In genomic region chr16:16870617-16871331, GRCm38 (mm10) we compare ENCODE assay signal across 7 mouse cellular contexts. TPM values are rescaled to one million over a fixed set of nuclear protein-coding genes. Genes with fewer than 3 reads are reported as not detected.
DNase-seq lines count a peak whose midpoint lies in the region; ATAC-seq lines count a peak whose summit lies in the region.

Top3b (plus strand) TSS chr16:16870736.
Vpreb1 (minus strand) TSS chr16:16870843.

- peak within 1 kb of the TSS; percentile 96 for H3K27ac ChIP-seq in embryonic facial prominence, embryonic 12.5 days
- H3K27ac ChIP-seq in limb, embryonic 11.5 days (replicated peaks; ENCODE audit: low read depth, low read length) = peak within 1 kb of the TSS; percentile 93
- H3K27ac ChIP-seq in midbrain, embryonic 14.5 days (replicated peaks; ENCODE audit: low read depth, low read length) = peak within 1 kb of the TSS; percentile 90

- H3K4me3 ChIP-seq in embryonic facial prominence, embryonic 12.5 days = peak within 1 kb of the TSS; percentile 70
- H3K4me3 ChIP-seq in limb, embryonic 11.5 days (ENCODE audit: low read depth, low read length) = peak within 1 kb of the TSS; percentile 66
- peak within 1 kb of the TSS; percentile 65 for H3K4me3 ChIP-seq in midbrain, embryonic 14.5 days (replicated peaks; ENCODE audit: low read depth, low read length)

- under 1% methylated on average over 49 of the region's 49 CpGs for WGBS in embryonic facial prominence, embryonic 12.5 days
- under 1% methylated on average over 49 of the region's 49 CpGs for WGBS in limb, embryonic 11.5 days
- under 1% methylated on average over 49 of the region's 49 CpGs for WGBS in midbrain, embryonic 14.5 days

- peak; percentile 96 for ATAC-seq in embryonic facial prominence, embryonic 12.5 days (ENCODE audit: insufficient number of reproducible peaks, insufficient read depth, low FRiP score, low TSS enrichment)
- peak; percentile 96 for ATAC-seq in limb, embryonic 11.5 days (ENCODE audit: insufficient number of reproducible peaks, low FRiP score, low TSS enrichment, low read depth)
- ATAC-seq in midbrain, embryonic 14.5 days (ENCODE audit: low FRiP score, low TSS enrichment) = peak; percentile 96

- H3K4me1 ChIP-seq in embryonic facial prominence, embryonic 12.5 days = peaks cover 4% of the 10 kb centered on the region; the same call in 1 of the 2 replicates
- H3K4me1 ChIP-seq in limb, embryonic 11.5 days (ENCODE audit: control insufficient read depth, insufficient read depth, low read length) = peaks cover 5% of the 10 kb centered on the region; the same call in 1 of the 2 replicates
- peaks cover 8% of the 10 kb centered on the region for H3K4me1 ChIP-seq in midbrain, embryonic 14.5 days (ENCODE audit: control insufficient read depth, insufficient read depth, low read length)

- DNase-seq in adrenal gland, postnatal 25 days = peak; percentile 84
- peak; percentile 99 for DNase-seq in heart, adult 11 months
- peak; percentile 86 for DNase-seq in kidney, adult 18-20 months
- DNase-seq in limb, embryonic 11.5 days (ENCODE audit: low spot score) = peak; percentile 97
- DNase-seq in midbrain, embryonic 14.5 days = peak; percentile 97
- DNase-seq in spleen, adult 18-20 months = peak; percentile 74 to 79

- no peaks in the 10 kb centered on the region for H3K9me3 ChIP-seq in embryonic facial prominence, embryonic 12.5 days
- H3K9me3 ChIP-seq in limb, embryonic 11.5 days (ENCODE audit: control insufficient read depth, low read length) = no peaks in the 10 kb centered on the region
- peaks cover 1% of the 10 kb centered on the region; the same call in 1 of the 2 replicates for H3K9me3 ChIP-seq in midbrain, embryonic 14.5 days (ENCODE audit: control insufficient read depth, low read length)

- H3K9ac ChIP-seq in embryonic facial prominence, embryonic 12.5 days = peak within 1 kb of the TSS; percentile 86
- peak within 1 kb of the TSS; percentile 81 for H3K9ac ChIP-seq in limb, embryonic 11.5 days (ENCODE audit: low read length)
- peak within 1 kb of the TSS; percentile 76 for H3K9ac ChIP-seq in midbrain, embryonic 14.5 days (replicated peaks; ENCODE audit: low read length)

- peaks cover 6% of the 10 kb centered on the region; the same call in 1 of the 2 replicates for H3K36me3 ChIP-seq in embryonic facial prominence, embryonic 12.5 days
- no peaks in the 10 kb centered on the region for H3K36me3 ChIP-seq in limb, embryonic 11.5 days (ENCODE audit: control insufficient read depth, insufficient read depth, low read length)
- peaks cover 6% of the 10 kb centered on the region for H3K36me3 ChIP-seq in midbrain, embryonic 14.5 days (ENCODE audit: control insufficient read depth, insufficient read depth, low read length)

- no peaks in the 10 kb centered on the region for H3K27me3 ChIP-seq in embryonic facial prominence, embryonic 12.5 days
- H3K27me3 ChIP-seq in limb, embryonic 11.5 days (ENCODE audit: control insufficient read depth, insufficient read depth, low read length) = no peaks in the 10 kb centered on the region
- no peaks in the 10 kb centered on the region for H3K27me3 ChIP-seq in midbrain, embryonic 14.5 days (ENCODE audit: control insufficient read depth, insufficient read depth, low read length)

- H3K4me2 ChIP-seq in embryonic facial prominence, embryonic 12.5 days (replicated peaks) = peak within 1 kb of the TSS; percentile 63
- peak within 1 kb of the TSS; percentile 63 for H3K4me2 ChIP-seq in limb, embryonic 11.5 days (ENCODE audit: low read depth, severe bottlenecking)
- peak within 1 kb of the TSS; percentile 67 for H3K4me2 ChIP-seq in midbrain, embryonic 14.5 days (ENCODE audit: low read length)

RNA-seq across cellular contexts. Expression of gene Top3b, which starts in this region (rescaled TPM):
- 74.9 and 75.2 TPM in 2 replicates for total RNA-seq in adrenal gland, postnatal 25 days (2021)
- polyA plus RNA-seq in embryonic facial prominence, embryonic 12.5 days (2016; fragmentation: Nextera tagmentation; extraction: Ambion mirVana) = 82.7 and 87.1 TPM in 2 replicates
- polyA plus RNA-seq in limb, embryonic 11.5 days (2014; fragmentation: Nextera tagmentation; extraction: Ambion mirVana) = 72.3 and 77.3 TPM in 2 replicates
- polyA plus RNA-seq in midbrain, embryonic 14.5 days (2014; fragmentation: Nextera tagmentation; extraction: Ambion mirVana) = 67.5 and 71.9 TPM in 2 replicates

RNA-seq across cellular contexts. Expression of gene Vpreb1, which starts in this region (rescaled TPM):
- 0.91 TPM in 1 of 2 replicates, not detected in the other for total RNA-seq in adrenal gland, postnatal 25 days (2021)
- polyA plus RNA-seq in embryonic facial prominence, embryonic 12.5 days (2016; fragmentation: Nextera tagmentation; extraction: Ambion mirVana) = 1.7 and 2.3 TPM in 2 replicates
- polyA plus RNA-seq in limb, embryonic 11.5 days (2014; fragmentation: Nextera tagmentation; extraction: Ambion mirVana) = 3.8 TPM in 2 replicates
- polyA plus RNA-seq in midbrain, embryonic 14.5 days (2014; fragmentation: Nextera tagmentation; extraction: Ambion mirVana) = 0.84 and 1.3 TPM in 2 replicates

Comparison
In these comparisons a context has a peak if more than half of its experiments do, and no peak if none do; other contexts are left out.
1. Peak in every context shown above with its lines: DNase-seq, ATAC-seq, H3K4me3 ChIP-seq and H3K27ac ChIP-seq.